Mouse (Mus musculus): Measurements from ENCODE around the gene Srgap2. TPM values are rescaled to one million over a fixed set of nuclear protein-coding genes. Genes with fewer than 3 reads are reported as not detected.

The Srgap2 gene
- polyA plus RNA-seq, 1 experiment from 2014 or later, result 13.4 TPM

DNA sequence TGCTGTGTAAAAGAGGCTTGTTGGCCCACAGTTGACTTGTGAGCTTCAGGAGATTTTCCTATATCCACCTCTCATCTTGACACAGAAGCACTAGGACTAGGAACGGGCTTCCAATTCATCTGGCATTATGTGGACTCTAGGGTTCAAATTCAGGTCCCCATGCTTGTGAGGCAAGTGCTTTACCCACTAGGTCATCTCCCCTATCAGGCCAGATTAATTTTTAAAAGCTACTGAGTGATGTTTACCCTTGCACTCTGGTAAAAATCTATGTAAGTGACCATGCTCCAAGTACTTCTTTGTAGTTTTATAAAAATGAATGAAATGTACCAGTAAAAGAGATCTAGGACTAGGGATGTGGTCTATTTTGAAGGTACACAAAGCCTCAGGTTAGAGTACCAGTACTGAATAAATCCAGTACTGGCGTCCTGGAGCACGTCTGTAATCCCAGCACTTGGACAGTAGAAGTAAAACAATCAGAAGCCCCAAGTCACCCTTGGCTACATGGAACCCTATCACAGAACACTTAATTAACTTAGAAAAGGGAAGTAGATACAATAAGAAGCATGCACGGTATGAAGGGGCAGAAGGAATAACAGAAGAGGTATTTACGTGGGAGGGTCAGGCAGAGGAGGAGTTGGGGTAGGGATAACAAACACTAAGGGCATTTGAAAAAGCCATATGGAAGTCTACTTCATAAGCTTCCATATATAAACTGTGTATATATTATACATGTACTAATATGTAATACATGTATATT lies 40.9 kb downstream of the Srgap2 start:
- Histone ChIP-seq H3K36me3 (no peaks in the 10 kb centered on the region), H3K4me1 (replicated peaks) (peaks cover 11% of the 10 kb centered on the region), H3K4me3 (no peak overlapping the region), H3K9me3 (no peaks in the 10 kb centered on the region), H3K27ac (replicated peaks) (no peak overlapping the region), H3K9ac (no peak overlapping the region), H3K27me3 (no peaks in the 10 kb centered on the region; the same call in 1 of the 2 replicates), H3K4me2 (no peak overlapping the region)
- no peak for ATAC-seq (ENCODE audit: low read depth)
- WGBS, result 78% methylated on average over 5 of the region's 5 CpGs

DNA sequence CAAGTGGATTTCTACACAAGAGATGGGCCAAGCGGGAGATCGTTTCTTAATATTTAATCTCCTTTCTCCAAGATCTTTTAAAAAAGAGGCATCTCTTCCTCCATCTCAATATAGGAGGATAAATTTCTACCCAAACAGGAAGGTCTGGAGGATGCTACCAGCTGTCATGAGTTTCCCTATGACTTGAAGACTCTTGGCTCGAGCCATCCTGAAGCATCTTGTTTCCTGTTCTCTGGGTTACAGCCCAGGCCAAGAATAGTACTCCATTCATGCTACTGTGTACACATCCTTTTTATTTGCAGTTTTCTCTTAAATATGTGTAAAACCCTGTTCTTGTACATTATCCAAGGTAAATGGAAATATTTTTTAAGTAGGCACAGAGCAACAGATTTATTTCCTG lies 44.9 kb downstream of the Srgap2 start:
- Histone ChIP-seq H3K4me2 (no peak overlapping the region), H3K27ac (replicated peaks) (no peak overlapping the region), H3K9ac (no peak overlapping the region), H3K36me3 (no peaks in the 10 kb centered on the region), H3K27me3 (no peaks in the 10 kb centered on the region; the same call in 1 of the 2 replicates), H3K9me3 (0 out of 2 replicates have a peak, but pooled peaks cover 12% of the 10 kb centered on the region), H3K4me1 (replicated peaks) (peaks cover 5% of the 10 kb centered on the region; the same call in 1 of the 2 replicates), H3K4me3 (no peak overlapping the region)
- 92% methylated on average over 3 of the region's 3 CpGs for WGBS
- ATAC-seq (ENCODE audit: low read depth), result no peak

DNA sequence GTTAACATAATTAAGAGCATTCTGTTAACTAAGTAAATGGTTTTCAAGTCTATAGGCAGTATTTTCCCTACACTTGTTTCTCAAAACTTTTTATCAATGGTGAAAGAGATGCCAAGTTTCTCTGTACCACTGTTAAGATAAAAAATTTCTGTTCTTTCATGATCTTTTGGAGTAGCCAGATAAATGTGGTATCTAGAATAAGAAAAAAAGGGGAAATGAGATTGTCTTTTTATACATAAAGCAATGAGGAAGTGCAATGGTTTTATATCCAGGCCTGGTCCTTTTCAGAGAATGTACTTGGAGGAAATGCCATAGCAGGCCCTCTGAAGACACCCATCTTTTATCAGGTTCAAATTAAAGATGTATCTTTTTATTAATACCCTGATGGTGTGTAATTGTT lies 45.8 kb downstream of the Srgap2 start:
- Histone ChIP-seq H3K27ac (replicated peaks) (no peak overlapping the region), H3K36me3 (no peaks in the 10 kb centered on the region), H3K4me2 (no peak overlapping the region), H3K4me1 (replicated peaks) (no peaks in the 10 kb centered on the region), H3K9me3 (0 out of 2 replicates have a peak, but pooled peaks cover 12% of the 10 kb centered on the region), H3K9ac (no peak overlapping the region), H3K4me3 (no peak overlapping the region), H3K27me3 (no peaks in the 10 kb centered on the region; the same call in 1 of the 2 replicates)
- no peak for ATAC-seq (ENCODE audit: low read depth)

DNA sequence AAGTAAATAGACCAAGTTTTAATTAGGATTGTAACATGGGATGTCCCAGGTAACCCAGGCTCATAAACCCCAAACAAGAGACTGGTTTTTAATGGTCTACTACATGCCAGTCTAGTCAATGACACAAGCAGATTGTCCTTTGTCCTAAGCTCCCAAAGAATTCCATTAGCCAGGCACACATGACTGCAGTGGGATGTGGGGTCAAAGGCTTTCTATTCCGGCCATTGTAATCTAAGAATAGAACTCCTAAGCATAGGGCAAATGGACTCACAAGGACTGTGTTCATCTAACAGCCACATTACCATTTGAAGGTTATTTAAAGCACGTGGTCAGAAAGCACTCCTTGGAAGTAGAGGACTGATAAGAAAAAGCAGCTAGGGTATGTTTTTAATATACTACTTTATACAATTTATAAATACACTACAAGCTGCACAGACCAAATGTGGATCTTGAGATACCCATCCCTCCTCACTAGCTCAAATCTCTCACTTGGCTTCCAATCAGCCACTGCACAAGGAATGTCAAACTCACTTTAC lies 48.3 kb downstream of the Srgap2 start:
- no peaks in the 10 kb centered on the region for H3K36me3 ChIP-seq
- no peak for ATAC-seq (ENCODE audit: low read depth)
- 0 out of 2 replicates have a peak, but pooled peaks cover 12% of the 10 kb centered on the region for H3K9me3 ChIP-seq
- no peak overlapping the region for H3K9ac ChIP-seq
- no peaks in the 10 kb centered on the region; the same call in 1 of the 2 replicates for H3K4me1 ChIP-seq (replicated peaks)
- 22% methylated on average over 2 of the region's 2 CpGs for WGBS
- no peak overlapping the region for H3K4me3 ChIP-seq
- H3K27me3 ChIP-seq, result no peaks in the 10 kb centered on the region; the same call in 1 of the 2 replicates
- H3K27ac ChIP-seq (replicated peaks), result no peak overlapping the region
- H3K4me2 ChIP-seq, result no peak overlapping the region

DNA sequence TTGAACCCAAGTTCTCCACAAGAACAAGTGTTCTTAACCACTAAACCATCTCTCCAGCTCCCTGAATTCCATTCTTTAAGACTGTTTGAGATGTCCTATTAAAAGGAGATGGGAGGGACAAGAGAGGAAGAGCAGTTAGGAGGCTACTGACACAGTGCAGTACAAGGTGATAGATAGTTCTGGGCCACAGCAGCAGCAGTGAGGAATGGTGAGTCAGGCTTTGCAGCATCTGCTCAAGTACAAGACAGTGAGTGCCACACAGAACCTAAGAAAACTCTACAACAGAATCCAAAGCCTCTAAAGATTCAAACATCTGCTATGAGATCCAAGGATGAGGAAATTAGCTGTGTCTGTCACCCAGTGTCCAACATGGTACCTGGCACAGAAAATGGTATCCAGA lies 51.8 kb downstream of the Srgap2 start:
- H3K36me3 ChIP-seq, result no peaks in the 10 kb centered on the region
- no peak for ATAC-seq (ENCODE audit: low read depth)
- H3K4me3 ChIP-seq, result no peak overlapping the region
- H3K4me2 ChIP-seq, result no peak overlapping the region
- 0 out of 2 replicates have a peak, but pooled peaks cover 8% of the 10 kb centered on the region for H3K9me3 ChIP-seq
- H3K9ac ChIP-seq, result no peak overlapping the region
- no peak overlapping the region for H3K27ac ChIP-seq (replicated peaks)
- no peaks in the 10 kb centered on the region; the same call in 1 of the 2 replicates for H3K4me1 ChIP-seq (replicated peaks)
- no peaks in the 10 kb centered on the region for H3K27me3 ChIP-seq

DNA sequence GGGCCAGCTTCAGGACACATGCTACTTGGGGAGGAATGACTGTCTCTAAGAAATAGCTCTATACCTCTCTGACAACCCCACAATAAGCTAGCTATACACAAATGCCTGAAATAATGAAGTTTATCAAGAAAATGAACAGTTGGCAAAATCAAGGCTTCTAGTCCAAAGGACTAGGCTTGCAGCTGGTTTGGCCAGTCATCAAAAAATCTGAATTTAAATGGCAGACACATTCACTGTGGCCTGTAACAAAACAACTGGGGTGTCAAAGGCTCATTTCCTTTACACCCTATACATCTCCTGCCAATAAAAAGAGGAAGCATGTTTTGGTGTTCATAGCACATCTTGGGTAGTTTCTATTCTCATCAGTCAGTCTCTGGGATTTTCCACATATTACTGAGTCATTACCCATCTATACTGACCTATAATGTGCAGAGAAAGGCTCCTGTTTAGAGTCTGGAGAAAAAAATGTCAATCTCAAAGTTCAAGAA lies 53.5 kb downstream of the Srgap2 start:
- no peaks in the 10 kb centered on the region; the same call in 1 of the 2 replicates for H3K4me1 ChIP-seq (replicated peaks)
- H3K4me2 ChIP-seq, result no peak overlapping the region
- no peak overlapping the region for H3K4me3 ChIP-seq
- H3K27ac ChIP-seq (replicated peaks), result no peak overlapping the region
- H3K9ac ChIP-seq, result no peak overlapping the region
- H3K27me3 ChIP-seq, result no peaks in the 10 kb centered on the region
- ATAC-seq (ENCODE audit: low read depth), result no peak
- H3K36me3 ChIP-seq, result no peaks in the 10 kb centered on the region
- no peaks in the 10 kb centered on the region for H3K9me3 ChIP-seq

DNA sequence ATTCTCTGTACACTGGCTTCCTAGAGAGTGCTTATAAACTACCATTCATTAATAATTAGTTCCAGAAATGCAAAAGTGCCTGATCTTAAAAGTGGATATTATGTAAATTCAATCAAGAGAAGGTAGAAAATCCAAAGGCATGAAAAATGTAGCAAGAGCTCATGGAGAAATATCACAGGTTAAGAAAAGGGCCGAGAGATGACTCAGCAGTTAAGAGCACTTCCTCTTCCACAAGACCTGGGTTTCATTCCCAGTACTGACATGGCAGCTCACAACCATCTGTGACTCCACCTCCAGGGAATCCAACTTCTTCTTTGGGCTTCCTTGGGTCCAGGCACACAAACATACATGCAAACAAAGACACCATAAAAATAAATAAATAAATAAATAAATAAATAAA lies 56.6 kb downstream of the Srgap2 start:
- no peak for ATAC-seq (ENCODE audit: low read depth)
- no peak overlapping the region for H3K4me3 ChIP-seq
- H3K9me3 ChIP-seq, result no peaks in the 10 kb centered on the region
- WGBS, result 83% methylated on average over 1 of the region's 1 CpGs
- no peak overlapping the region for H3K27ac ChIP-seq (replicated peaks)
- H3K4me1 ChIP-seq (replicated peaks), result no peaks in the 10 kb centered on the region; the same call in 1 of the 2 replicates
- H3K9ac ChIP-seq, result no peak overlapping the region
- H3K4me2 ChIP-seq, result no peak overlapping the region
- no peaks in the 10 kb centered on the region for H3K36me3 ChIP-seq
- H3K27me3 ChIP-seq, result no peaks in the 10 kb centered on the region

DNA sequence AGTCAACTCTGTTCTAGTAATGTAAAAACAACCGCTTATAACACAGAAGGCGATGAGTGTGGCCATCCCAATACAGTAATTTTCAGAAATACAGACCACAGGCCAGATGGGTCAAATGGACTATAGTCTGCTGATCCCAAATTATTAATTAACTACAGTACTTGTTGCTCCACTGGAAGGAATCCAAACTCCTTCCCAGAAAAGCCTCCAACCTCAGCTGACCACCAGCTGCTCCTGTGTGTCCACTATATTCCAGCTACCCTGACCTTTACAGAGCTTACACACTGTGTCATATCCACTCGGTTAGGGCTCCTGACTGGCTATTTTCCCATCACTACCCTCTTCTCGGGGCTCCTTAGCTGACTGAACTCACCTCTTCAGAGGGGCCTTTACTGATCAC lies 61.3 kb downstream of the Srgap2 start:
- Histone ChIP-seq H3K4me3 (no peak overlapping the region), H3K4me1 (replicated peaks) (peaks cover 11% of the 10 kb centered on the region), H3K9ac (no peak overlapping the region), H3K27ac (replicated peaks) (no peak overlapping the region), H3K36me3 (no peaks in the 10 kb centered on the region), H3K9me3 (no peaks in the 10 kb centered on the region), H3K4me2 (no peak overlapping the region), H3K27me3 (no peaks in the 10 kb centered on the region)
- 95% methylated on average over 4 of the region's 4 CpGs for WGBS
- ATAC-seq (ENCODE audit: low read depth), result no peak

DNA sequence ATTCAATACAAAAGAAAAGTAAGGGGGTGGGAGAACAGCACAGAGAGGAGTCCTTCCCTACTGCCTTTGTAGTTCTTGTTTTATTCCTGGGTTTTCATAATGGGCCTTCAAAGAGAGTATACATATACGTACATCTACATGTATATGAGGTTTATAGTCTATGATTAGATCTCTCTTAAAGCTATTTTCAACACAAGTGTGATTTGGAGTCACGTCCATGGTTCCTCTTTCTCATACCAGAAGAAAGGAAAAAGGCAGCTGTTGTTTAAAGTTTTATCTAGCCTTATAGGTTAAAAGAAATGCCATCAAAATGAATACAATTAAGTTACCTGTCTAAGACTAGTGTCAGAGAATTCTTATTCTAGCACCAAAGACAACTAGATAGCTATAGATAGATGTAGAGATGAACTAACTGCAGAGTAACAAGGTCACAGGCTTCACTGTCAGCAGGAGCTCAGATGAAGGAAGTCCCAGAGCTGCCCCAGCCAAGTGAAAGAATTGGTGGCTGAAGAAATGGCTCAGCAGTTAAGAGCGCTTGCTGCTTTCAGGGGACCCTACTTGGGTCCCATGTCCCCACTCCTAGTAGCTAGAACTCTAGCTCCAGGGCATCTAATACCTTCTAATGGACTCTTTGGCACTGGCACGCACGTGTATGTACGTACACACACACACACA lies 63.1 kb downstream of the Srgap2 start:
- Histone ChIP-seq H3K9me3 (no peaks in the 10 kb centered on the region), H3K27ac (replicated peaks) (no peak overlapping the region), H3K4me2 (no peak overlapping the region), H3K27me3 (no peaks in the 10 kb centered on the region), H3K4me1 (replicated peaks) (peaks cover 11% of the 10 kb centered on the region), H3K4me3 (no peak overlapping the region), H3K9ac (no peak overlapping the region), H3K36me3 (no peaks in the 10 kb centered on the region)
- 90% methylated on average over 6 of the region's 6 CpGs for WGBS
- ATAC-seq (ENCODE audit: low read depth), result no peak

DNA sequence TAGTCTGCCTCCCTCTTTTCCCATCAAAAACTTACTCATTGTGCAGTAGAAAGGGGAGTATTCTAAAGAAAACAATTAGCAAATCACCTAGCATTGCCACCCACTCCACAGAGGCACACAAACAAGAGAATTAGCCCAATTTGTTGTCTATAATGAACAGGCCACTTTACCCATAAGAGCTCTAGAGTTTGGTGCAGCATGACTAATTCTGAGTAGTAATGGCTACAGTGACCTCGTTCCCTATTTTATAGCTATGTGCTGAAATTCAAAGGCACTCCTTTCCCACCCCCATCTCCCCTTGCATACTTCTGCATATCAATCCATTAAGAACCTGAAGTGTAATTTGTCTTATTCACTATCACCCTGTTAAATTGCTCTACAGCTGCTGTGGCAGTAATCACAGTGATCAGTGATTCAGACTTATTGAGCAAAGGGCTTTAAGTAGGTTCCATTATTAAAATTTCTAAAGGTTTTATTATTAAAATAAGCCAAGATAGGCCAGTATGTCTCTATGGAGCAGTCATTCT lies 64.5 kb downstream of the Srgap2 start:
- Histone ChIP-seq H3K36me3 (no peaks in the 10 kb centered on the region), H3K27ac (replicated peaks) (no peak overlapping the region), H3K4me2 (no peak overlapping the region), H3K9ac (no peak overlapping the region), H3K9me3 (no peaks in the 10 kb centered on the region), H3K4me1 (replicated peaks) (peaks cover 11% of the 10 kb centered on the region), H3K27me3 (no peaks in the 10 kb centered on the region), H3K4me3 (no peak overlapping the region)
- WGBS, result 11% methylated on average over 1 of the region's 1 CpGs
- peak; percentile 32; the same call in 1 of the 2 replicates for ATAC-seq (ENCODE audit: low read depth)

DNA sequence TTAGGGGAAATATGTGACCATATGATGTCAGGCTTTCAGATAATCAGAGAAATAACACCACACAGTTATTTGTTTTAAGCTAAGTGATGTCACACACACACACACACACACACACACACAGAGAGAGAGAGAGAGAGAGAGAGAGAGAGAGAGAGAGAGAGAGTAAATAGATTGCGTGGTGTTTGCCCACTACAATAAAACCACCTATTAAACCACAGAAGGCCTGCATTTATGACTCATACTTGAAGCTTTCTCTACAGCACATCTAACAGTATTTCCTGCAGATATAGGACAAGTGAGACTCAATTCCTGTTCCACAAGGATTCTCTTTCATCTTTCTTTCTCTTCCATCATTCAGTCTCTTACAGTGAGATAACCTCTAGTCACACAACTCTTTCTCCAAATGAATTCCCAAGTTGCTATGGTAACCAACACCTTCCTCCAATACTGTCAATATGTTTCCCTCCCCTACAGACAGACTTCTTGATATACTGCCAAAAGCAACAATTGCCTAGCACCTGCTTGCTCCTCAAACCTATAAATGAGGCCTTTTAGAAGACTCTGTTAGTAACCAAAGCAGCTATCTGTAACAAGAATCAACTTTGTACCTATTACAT lies 66.1 kb downstream of the Srgap2 start:
- H3K27ac ChIP-seq (replicated peaks), result no peak overlapping the region
- ATAC-seq (ENCODE audit: low read depth), result no peak
- 43% methylated on average over 1 of the region's 1 CpGs for WGBS

More for the DNA sequence above, 66.1 kb downstream of the Srgap2 start:
- Histone ChIP-seq H3K27me3 (no peaks in the 10 kb centered on the region), H3K9ac (no peak overlapping the region), H3K4me2 (no peak overlapping the region), H3K4me1 (replicated peaks) (peaks cover 11% of the 10 kb centered on the region), H3K4me3 (no peak overlapping the region), H3K36me3 (no peaks in the 10 kb centered on the region), H3K9me3 (no peaks in the 10 kb centered on the region)
